Mouse (Mus musculus) neutrophil, adult 5-6 weeks (primary cell): ENCODE results near the gene Gm20814. TPM values are rescaled to one million over a fixed set of nuclear protein-coding genes. Genes with fewer than 3 reads are reported as not detected.
"Not testable (repeated sequence)": the region's sequence is repeated elsewhere in the genome, so short reads cannot be mapped to it uniquely, and the experiment has no call there.

Experiments
- ATAC-seq: fragments of 151-379, 151-347 bp; 2 replicates; pipeline ENCODE4 v1.8.0; 2017; ENCODE audit warnings: mild to moderate bottlenecking, moderate TSS enrichment; ENCODE audit not compliant: insufficient number of reproducible peaks, poor library complexity, low FRiP score, severe bottlenecking; ENCODE audit errors: extremely low read depth
- total RNA-seq: library from RNA; stranded (forward); fragments of 200-1000 nt; gene quantifications from 2 replicates; pipeline ENCODE4 v1.2.3, GENCODE M21; 2017

The Gm20814 gene
- not detected in 2 replicates for total RNA-seq

DNA sequence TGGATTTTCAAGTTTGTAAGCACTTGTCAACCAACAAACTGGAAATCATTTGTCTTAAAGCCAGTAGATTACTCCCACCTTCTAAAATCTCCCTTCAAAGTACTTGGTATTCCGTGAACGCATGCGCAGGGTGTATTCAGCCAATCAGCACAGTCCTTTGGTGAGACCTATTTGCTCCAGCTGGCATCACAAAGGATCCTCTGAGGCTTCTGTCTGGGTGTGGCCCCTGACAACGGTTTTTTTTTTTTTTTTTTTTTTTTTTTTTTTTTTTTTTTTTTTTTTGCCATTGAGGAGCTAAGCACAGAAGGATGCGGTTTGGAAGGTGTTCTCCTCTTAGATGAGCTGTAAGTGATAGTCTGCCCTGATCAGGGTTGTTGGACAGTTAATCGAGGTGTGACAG, at the start of gene Gm20814:
TSS of gene Gm20814 (plus strand) at position 301 of the 400 bp plus-strand sequence.
- ATAC-seq, result not testable (repeated sequence)
